Mouse (Mus musculus): ENCODE data around the gene Uvrag. TPM values are rescaled to one million over a fixed set of nuclear protein-coding genes. Genes with fewer than 3 reads are reported as not detected.

The Uvrag gene
- total RNA-seq, 2 experiments from 2014 or later, result 38.6 to 43.1 TPM

GRCm38 (mm10) chr7:98907476-98907875, 233.5 kb downstream of the Uvrag start:
- no peak for DNase-seq (ENCODE audit: extremely low spot score in 1 of 2, low spot score in 1 of 2)

GRCm38 (mm10) chr7:98904659-98905362, 236.1 kb downstream of the Uvrag start:
- DNase-seq (ENCODE audit: extremely low spot score in 1 of 2, low spot score in 1 of 2), result peak in 1 of 2 experiments; percentile 33

GRCm38 (mm10) chr7:98903884-98904283, 237.1 kb downstream of the Uvrag start:
- DNase-seq (ENCODE audit: extremely low spot score in 1 of 2, low spot score in 1 of 2), result no peak

- no peak for DNase-seq (ENCODE audit: extremely low spot score in 1 of 2, low spot score in 1 of 2)
Measured at GRCm38 (mm10) chr7:98901120-98901519, 239.8 kb downstream of the Uvrag start.

GRCm38 (mm10) chr7:98899815-98900214, 241.1 kb downstream of the Uvrag start:
- DNase-seq (ENCODE audit: extremely low spot score in 1 of 2, low spot score in 1 of 2), result no peak

GRCm38 (mm10) chr7:98897323-98897722, 243.6 kb downstream of the Uvrag start:
- peak in 1 of 2 experiments; percentile 17 for DNase-seq (ENCODE audit: extremely low spot score in 1 of 2, low spot score in 1 of 2)

- DNase-seq (ENCODE audit: extremely low spot score in 1 of 2, low spot score in 1 of 2), result no peak
Measured at GRCm38 (mm10) chr7:98895501-98896095, 245.3 kb downstream of the Uvrag start.

GRCm38 (mm10) chr7:98894768-98895167, 246.2 kb downstream of the Uvrag start:
- DNase-seq (ENCODE audit: extremely low spot score in 1 of 2, low spot score in 1 of 2), result no peak

GRCm38 (mm10) chr7:98894305-98894704, 246.6 kb downstream of the Uvrag start:
- no peak for DNase-seq (ENCODE audit: extremely low spot score in 1 of 2, low spot score in 1 of 2)

GRCm38 (mm10) chr7:98893144-98893543, 247.8 kb downstream of the Uvrag start:
- DNase-seq (ENCODE audit: extremely low spot score in 1 of 2, low spot score in 1 of 2), result no peak

GRCm38 (mm10) chr7:98889211-98889610, 251.7 kb downstream of the Uvrag start:
- no peak for DNase-seq (ENCODE audit: extremely low spot score in 1 of 2, low spot score in 1 of 2)

- no peak for DNase-seq (ENCODE audit: extremely low spot score in 1 of 2, low spot score in 1 of 2)
Measured at GRCm38 (mm10) chr7:98888810-98889209, 252.1 kb downstream of the Uvrag start.

GRCm38 (mm10) chr7:98887811-98888261, 253.1 kb downstream of the Uvrag start:
- DNase-seq (ENCODE audit: extremely low spot score in 1 of 2, low spot score in 1 of 2), result no peak

- DNase-seq (ENCODE audit: extremely low spot score in 1 of 2, low spot score in 1 of 2), result no peak
Measured at GRCm38 (mm10) chr7:98881887-98882286, 259.1 kb downstream of the Uvrag start.

GRCm38 (mm10) chr7:98879176-98879575, 261.8 kb downstream of the Uvrag start:
- DNase-seq (ENCODE audit: extremely low spot score in 1 of 2, low spot score in 1 of 2), result no peak

- DNase-seq (ENCODE audit: extremely low spot score in 1 of 2, low spot score in 1 of 2), result no peak
Measured at GRCm38 (mm10) chr7:98876119-98876518, 264.8 kb downstream of the Uvrag start.

- DNase-seq (ENCODE audit: extremely low spot score in 1 of 2, low spot score in 1 of 2), result no peak
Measured at GRCm38 (mm10) chr7:98875390-98875990, 265.5 kb downstream of the Uvrag start.

GRCm38 (mm10) chr7:98874411-98874951, 266.5 kb downstream of the Uvrag start:
- DNase-seq (ENCODE audit: extremely low spot score in 1 of 2, low spot score in 1 of 2), result no peak

GRCm38 (mm10) chr7:98873316-98873715, 267.6 kb downstream of the Uvrag start:
- no peak for DNase-seq (ENCODE audit: extremely low spot score in 1 of 2, low spot score in 1 of 2)

- no peak for DNase-seq (ENCODE audit: extremely low spot score in 1 of 2, low spot score in 1 of 2)
Measured at GRCm38 (mm10) chr7:98871882-98872281, 269.1 kb downstream of the Uvrag start.

GRCm38 (mm10) chr7:98870791-98871190, 270.1 kb downstream of the Uvrag start:
- no peak for DNase-seq (ENCODE audit: extremely low spot score in 1 of 2, low spot score in 1 of 2)
